Mouse (Mus musculus) kidney, adult 2 months (tissue): Measurements from ENCODE around the gene Knl1. TPM values are rescaled to one million over a fixed set of nuclear protein-coding genes. Genes with fewer than 3 reads are reported as not detected.
A peak's percentile ranks its signal among the peaks of the same experiment; 100 is the strongest.
"Not testable (repeated sequence)": the region's sequence is repeated elsewhere in the genome, so short reads cannot be mapped to it uniquely, and the experiment has no call there.

Source experiments
- DNase-seq: peaks from one replicate; pipeline ENCODE4 v3.0.0; 2021
- H3K27ac ChIP-seq: fragments of 200-500 bp; 2 replicates; pipeline ENCODE4 v1.5.1; 2012; ENCODE audit warnings: low read depth, low read length, control low read depth, inconsistent platforms; ENCODE audit not compliant: insufficient read depth
- H3K27me3 ChIP-seq: fragments of 200-500 bp; replicated peaks from 2 replicates; pipeline ENCODE4 v1.6.1; 2012; ENCODE audit warnings: mild to moderate bottlenecking, moderate library complexity, low read length, inconsistent platforms; ENCODE audit not compliant: control insufficient read depth, insufficient read depth
- H3K36me3 ChIP-seq: fragments of 200-500 bp; 2 replicates; pipeline ENCODE4 v1.6.1; 2012; ENCODE audit warnings: mild to moderate bottlenecking, moderate library complexity, low read length, inconsistent platforms; ENCODE audit not compliant: control insufficient read depth, insufficient read depth
- H3K4me1 ChIP-seq: fragments of 200-500 bp; 2 replicates; pipeline ENCODE4 v1.6.1; 2011; ENCODE audit warnings: low read length; ENCODE audit not compliant: control insufficient read depth, insufficient read depth
- H3K4me3 ChIP-seq: fragments of 200-500 bp; 2 replicates; pipeline ENCODE4 v1.5.1; 2011; ENCODE audit warnings: mild to moderate bottlenecking, low read depth, low read length, control low read depth; ENCODE audit not compliant: insufficient read depth
- CTCF ChIP-seq: fragments of 200-500 bp; conservative IDR thresholded peaks from 2 replicates; pipeline ENCODE4 v1.5.1; 2011; ENCODE audit warnings: low read depth, mild to moderate bottlenecking, control low read depth, low read length, moderate library complexity, mixed read lengths; ENCODE audit not compliant: insufficient read depth, insufficient read length
- POLR2A ChIP-seq: fragments of 200-500 bp; IDR thresholded peaks from one replicate; pipeline ENCODE4 v1.6.1; 2011; ENCODE audit warnings: low read depth, low read length, control low read depth
- WGBS: fragments of 180-500 bp; shearing (Covaris S2); methylation state at CpG from one replicate; pipeline ENCODE4 v1.1.7; 2018; 5-methylcytosine and 5-hydroxymethylcytosine counted together
- polyA plus RNA-seq: library from polyadenylated mRNA; depleted of rRNA; stranded (reverse); fragments of >200 nt; gene quantifications from 2 replicates; pipeline ENCODE4 v1.2.3, GENCODE M21; 2012

Gene Knl1
- polyA plus RNA-seq, 1 experiment = 0.05 TPM

DNA sequence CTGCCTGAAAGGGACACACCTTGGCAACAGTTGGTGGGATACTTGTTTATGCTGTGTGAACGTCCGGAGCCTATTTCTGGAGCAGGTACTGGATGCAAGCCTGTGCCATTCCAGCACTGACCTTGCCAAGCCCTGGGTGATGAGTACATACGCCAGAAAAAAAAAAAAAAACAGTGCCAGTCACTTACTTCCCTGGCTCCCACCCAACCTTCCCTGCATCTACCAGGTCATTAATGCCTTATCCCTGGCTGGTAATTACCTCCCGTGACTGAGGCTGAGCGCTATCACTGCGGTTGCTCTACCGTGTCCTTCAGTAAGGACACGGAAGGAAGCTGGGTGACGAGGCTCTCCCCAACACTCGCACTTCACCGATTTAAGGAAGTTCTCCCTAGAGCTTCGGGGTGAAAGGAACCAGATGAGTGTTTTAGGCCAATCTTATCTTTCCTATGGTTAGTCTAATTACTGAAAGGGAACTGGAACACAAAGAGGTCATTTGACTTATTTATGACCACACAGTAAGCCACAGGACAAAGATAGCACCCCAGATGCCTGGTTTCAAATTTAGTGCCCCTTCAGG is 31.2 kb upstream of the Knl1 start:
- Histone ChIP-seq H3K36me3 (peaks cover 5% of the 10 kb centered on the region; the same call in 1 of the 2 replicates), H3K27ac (no peak overlapping the region), H3K4me3 (no peak overlapping the region), H3K27me3 (no peaks in the 10 kb centered on the region), H3K4me1 (peaks cover 5% of the 10 kb centered on the region; the same call in 1 of the 2 replicates)
- peak; percentile 68 for DNase-seq
- no peak for TF ChIP-seq CTCF
- TF ChIP-seq POLR2A = no peak
- WGBS = 20% methylated on average over 12 of the region's 12 CpGs

DNA sequence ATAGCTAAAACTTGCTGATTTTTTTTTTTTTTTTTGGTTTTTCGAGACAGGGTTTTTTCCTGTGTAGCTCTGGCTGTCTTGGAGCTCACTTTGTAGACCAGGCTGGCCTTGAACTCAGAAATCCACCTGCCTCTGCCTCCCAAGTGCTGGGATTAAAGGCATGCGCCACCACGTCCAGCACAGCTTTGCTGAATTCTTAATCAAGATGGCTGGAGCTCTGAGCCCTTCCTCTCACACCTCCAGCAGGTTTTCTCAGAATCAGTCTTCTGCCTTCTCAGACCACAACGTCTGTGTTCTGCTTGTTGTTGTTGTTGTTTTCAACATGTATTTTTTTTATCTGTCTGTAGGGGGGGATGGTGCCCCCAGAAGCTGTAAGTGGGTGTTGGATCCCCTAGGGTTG is 30.6 kb upstream of the Knl1 start:
- H3K36me3 ChIP-seq, H3K27me3 ChIP-seq, H3K27ac ChIP-seq, H3K4me3 ChIP-seq, DNase-seq, H3K4me1 ChIP-seq: not testable (repeated sequence)
- WGBS = 77% methylated on average over 4 of the region's 4 CpGs

DNA sequence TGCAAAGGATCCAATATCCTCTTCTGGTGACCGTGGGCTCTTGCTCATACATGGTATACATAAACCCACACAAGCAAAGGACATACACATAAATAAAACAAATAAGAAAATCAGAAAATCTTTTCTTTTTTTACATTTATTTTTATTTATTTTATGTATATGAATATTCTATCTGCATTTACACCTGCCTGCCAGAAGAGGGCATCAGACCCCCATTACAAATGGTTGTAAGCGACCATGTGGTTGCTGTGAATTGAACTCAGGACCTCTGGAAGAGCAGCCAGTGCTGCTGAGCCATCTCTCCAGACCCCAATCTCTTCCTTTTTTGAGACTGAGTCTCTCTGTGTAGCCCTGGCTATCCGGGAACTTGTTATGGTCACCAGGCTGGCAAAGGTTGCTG is 29.3 kb upstream of the Knl1 start:
- TF ChIP-seq POLR2A (no peak), CTCF (0 out of 2 replicates have a peak, but pooled peaks have one; percentile 1)
- Histone ChIP-seq H3K27me3 (no peaks in the 10 kb centered on the region), H3K27ac (no peak overlapping the region), H3K4me1 (peaks cover 5% of the 10 kb centered on the region), H3K4me3 (no peak overlapping the region), H3K36me3 (peaks cover 8% of the 10 kb centered on the region)
- 95% methylated on average over 3 of the region's 3 CpGs for WGBS
- DNase-seq = no peak

DNA sequence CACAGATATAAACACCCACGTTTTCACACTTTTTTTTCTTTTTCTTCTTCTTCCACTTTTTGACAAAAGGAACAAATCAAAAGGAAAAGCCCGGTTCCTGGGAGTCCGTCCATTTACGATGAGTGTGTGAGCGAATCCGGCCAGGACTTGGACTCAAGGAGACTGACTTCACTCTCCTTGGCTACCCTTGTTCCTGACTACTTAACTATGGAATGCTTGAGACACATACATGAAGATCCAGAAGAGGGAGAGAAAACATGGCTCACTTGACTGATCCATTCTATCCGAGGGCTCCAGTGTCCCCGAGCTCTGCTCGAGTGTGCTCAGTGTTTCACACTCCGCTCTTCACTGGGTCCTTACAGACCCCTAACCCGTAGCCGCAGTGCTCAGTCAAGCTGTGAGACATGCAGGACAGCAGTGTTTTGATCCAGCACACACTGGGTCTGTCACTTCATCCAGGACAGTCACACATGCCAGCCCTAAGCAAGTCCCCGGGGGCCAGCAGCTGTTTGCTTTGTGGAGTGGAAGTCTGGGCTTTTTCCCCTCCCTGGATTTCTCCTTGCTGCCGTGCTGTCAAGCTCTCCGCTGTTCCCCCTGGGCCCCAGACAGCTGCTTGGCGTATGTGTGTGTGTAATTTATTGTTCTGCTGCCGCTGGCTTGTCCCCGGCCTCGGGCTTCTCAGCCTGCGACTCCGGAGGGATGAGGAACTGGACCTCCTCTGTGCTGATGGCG is 28.4 kb upstream of the Knl1 start:
- Histone ChIP-seq H3K4me1 (peaks cover 5% of the 10 kb centered on the region), H3K4me3 (no peak overlapping the region), H3K27me3 (no peaks in the 10 kb centered on the region), H3K27ac (no peak overlapping the region), H3K36me3 (peaks cover 8% of the 10 kb centered on the region)
- DNase-seq = no peak
- TF ChIP-seq CTCF = no peak
- TF ChIP-seq POLR2A = no peak
- WGBS = 65% methylated on average over 22 of the region's 22 CpGs

DNA sequence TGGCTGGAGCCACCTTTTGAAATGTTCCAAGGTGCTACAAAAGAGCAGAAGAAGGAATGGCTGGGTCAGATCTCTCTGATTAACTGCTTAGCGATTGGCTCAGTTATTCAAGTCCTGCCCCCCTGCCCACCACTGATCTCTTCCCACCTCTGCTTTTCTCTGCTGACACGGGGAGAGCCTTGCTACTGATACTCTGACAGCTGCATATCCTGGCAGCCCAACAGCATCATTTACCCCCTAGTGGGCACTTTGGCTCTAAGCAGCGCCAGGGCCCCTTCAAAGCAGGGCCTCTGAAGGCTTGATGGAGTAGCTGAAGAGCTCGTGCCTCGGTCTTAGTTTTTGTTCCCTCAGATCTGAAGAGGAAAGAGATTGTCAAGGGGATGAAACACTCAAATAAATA is 27.8 kb upstream of the Knl1 start:
- no peak for DNase-seq
- 61% methylated on average over 5 of the region's 5 CpGs for WGBS
- no peak for TF ChIP-seq POLR2A
- no peak for TF ChIP-seq CTCF
- Histone ChIP-seq H3K27me3 (no peaks in the 10 kb centered on the region), H3K27ac (no peak overlapping the region), H3K4me1 (peaks cover 5% of the 10 kb centered on the region), H3K36me3 (peaks cover 8% of the 10 kb centered on the region), H3K4me3 (no peak overlapping the region)

DNA sequence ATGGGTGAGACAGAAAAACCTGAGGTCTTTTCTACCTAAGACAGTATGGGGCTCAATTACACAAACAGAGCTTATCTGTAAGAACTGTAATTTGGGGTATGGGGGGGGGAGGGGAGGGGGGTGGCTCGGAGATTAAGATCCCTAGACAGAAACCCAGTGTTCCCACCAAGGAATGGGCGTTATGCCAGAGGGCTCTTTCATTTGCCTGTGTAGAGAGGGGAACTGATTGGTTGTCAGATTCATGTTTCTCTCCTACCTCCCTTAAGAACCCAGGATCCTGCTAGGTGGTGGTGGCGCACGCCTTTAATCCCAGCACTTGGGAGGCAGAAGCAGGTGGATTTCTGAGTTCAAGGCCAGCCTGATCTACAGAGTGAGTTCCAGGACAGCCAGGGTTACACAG is 27.4 kb upstream of the Knl1 start:
- H3K27me3 ChIP-seq = no peaks in the 10 kb centered on the region
- no peak for TF ChIP-seq POLR2A
- no peak for TF ChIP-seq CTCF
- H3K27ac ChIP-seq = no peak overlapping the region
- H3K4me1 ChIP-seq = peaks cover 5% of the 10 kb centered on the region
- DNase-seq = no peak
- H3K36me3 ChIP-seq = peaks cover 8% of the 10 kb centered on the region
- no peak overlapping the region for H3K4me3 ChIP-seq
- WGBS = 73% methylated on average over 4 of the region's 4 CpGs

DNA sequence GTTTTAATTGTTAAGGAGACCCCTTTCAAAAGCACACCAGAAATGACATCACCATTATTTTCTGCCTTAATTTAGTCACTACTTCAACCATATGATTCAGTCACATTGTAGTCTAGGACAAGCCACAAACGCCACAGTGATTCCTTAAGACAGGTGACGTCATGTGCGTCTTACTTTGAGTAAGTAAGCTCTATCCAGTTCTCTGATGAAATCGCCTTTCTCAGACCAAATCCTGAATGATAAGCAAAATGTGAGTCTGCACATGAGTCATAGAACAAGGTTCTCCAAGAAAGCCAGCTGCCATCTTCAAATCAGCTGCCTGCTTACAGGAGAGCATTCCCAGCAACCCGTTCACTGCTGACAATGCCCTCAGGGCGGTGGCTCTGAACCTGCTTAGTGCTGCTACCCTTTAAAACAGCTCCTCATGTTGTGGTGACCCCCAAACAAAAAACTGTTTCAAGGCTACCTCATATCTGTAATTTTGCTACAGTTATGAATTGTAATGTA is 23.7 kb upstream of the Knl1 start:
- TF ChIP-seq CTCF (no peak), POLR2A (no peak)
- Histone ChIP-seq H3K4me3 (no peak overlapping the region), H3K36me3 (peaks cover 8% of the 10 kb centered on the region), H3K27me3 (no peaks in the 10 kb centered on the region), H3K4me1 (peaks cover 5% of the 10 kb centered on the region), H3K27ac (no peak overlapping the region)
- WGBS = 96% methylated on average over 6 of the region's 6 CpGs
- DNase-seq = no peak
